Mouse (Mus musculus): Measurements from ENCODE around the gene Mpeg1. TPM values are rescaled to one million over a fixed set of nuclear protein-coding genes. Genes with fewer than 3 reads are reported as not detected.

Gene Mpeg1
- polyA plus RNA-seq, 1 experiment = not detected

DNA sequence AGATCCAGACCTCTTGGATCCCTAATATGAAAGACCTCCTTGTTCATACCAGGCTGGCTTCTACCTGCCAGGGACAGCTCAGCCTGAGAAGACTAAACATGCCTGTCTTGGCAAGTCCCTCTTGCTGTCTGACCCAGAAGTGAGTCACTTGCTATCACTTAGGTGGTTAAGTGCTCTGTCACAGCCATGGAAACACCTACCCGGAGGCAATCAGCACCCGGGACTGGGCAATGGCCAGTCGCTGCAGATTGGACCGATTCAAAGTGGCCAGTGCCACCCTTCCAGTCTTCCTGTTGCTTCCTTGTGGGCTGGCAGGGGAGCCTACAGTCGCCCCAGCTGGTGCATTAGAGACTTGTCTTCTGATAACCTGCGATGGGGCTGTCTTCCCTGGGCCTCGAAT, 31.1 kb downstream of the Mpeg1 start:
- Histone ChIP-seq H3K9me3 (replicated peaks; ENCODE audit: control insufficient read depth, insufficient read depth, low read length, poor library complexity, severe bottlenecking) (no peaks in the 10 kb centered on the region), H3K27me3 (ENCODE audit: control insufficient read depth, insufficient read depth, low read length, poor library complexity, severe bottlenecking) (no peaks in the 10 kb centered on the region), H3K27ac (ENCODE audit: insufficient read depth, low read length) (no peak overlapping the region), H3K4me1 (ENCODE audit: control insufficient read depth, insufficient read depth, low read length) (peaks cover 5% of the 10 kb centered on the region), H3K4me3 (ENCODE audit: low read depth, low read length) (no peak overlapping the region), H3K36me3 (ENCODE audit: control insufficient read depth, insufficient read depth, low read length, poor library complexity, severe bottlenecking) (no peaks in the 10 kb centered on the region), H3K9ac (ENCODE audit: low read depth, poor library complexity, severe bottlenecking) (no peak overlapping the region)
- TF ChIP-seq CTCF (IDR thresholded peaks at IDR 0.05; ENCODE audit: low read depth, low read length) = no peak
- TF ChIP-seq POLR2A (IDR thresholded peaks at IDR 0.05; ENCODE audit: insufficient read depth, low read length) = no peak
- TF ChIP-seq EP300 (IDR thresholded peaks at IDR 0.05; ENCODE audit: insufficient read depth, low read depth, low read length) = no peak

DNA sequence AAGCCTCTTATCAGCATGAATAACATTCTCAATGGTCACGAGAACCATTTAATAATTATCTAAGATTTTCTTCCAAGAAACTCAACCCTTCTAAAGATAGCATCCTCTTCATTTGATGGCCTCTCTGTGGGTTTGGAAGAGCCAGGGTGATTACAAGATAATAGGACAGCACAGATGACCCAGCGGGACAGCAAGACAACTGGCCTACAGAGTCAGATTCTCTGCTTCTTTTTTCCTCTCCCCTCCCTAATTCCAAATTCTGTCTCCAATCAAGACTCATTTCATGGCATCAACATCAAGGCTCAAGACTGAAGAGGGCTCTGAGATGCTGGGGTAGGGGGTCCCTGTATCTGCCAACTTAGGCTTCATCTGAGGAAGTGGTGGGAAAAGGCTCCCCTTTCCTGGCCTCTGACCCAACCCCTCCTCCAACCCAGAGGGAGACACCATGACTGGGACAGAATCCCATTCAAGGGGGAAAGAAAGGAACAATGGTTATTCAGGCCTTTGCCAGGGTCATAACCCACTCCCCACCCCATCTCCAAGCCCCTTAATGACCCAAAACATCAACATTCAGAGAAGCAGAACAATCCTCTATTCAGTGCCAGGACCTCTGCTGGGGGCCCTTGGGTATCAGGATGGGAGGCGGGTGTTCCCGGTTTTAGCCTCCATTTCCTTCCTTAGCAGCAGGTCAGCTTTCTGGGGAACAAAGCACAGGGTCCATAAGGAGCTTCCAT, 33.0 kb downstream of the Mpeg1 start:
- no peaks in the 10 kb centered on the region for H3K27me3 ChIP-seq (ENCODE audit: control insufficient read depth, insufficient read depth, low read length, poor library complexity, severe bottlenecking)
- no peaks in the 10 kb centered on the region for H3K36me3 ChIP-seq (ENCODE audit: control insufficient read depth, insufficient read depth, low read length, poor library complexity, severe bottlenecking)
- H3K4me3 ChIP-seq (ENCODE audit: low read depth, low read length) = no peak overlapping the region
- H3K4me1 ChIP-seq (ENCODE audit: control insufficient read depth, insufficient read depth, low read length) = no peaks in the 10 kb centered on the region
- H3K9ac ChIP-seq (ENCODE audit: low read depth, poor library complexity, severe bottlenecking) = no peak overlapping the region
- H3K27ac ChIP-seq (ENCODE audit: insufficient read depth, low read length) = no peak overlapping the region
- no peaks in the 10 kb centered on the region for H3K9me3 ChIP-seq (replicated peaks; ENCODE audit: control insufficient read depth, insufficient read depth, low read length, poor library complexity, severe bottlenecking)
- no peak for TF ChIP-seq EP300 (IDR thresholded peaks at IDR 0.05; ENCODE audit: insufficient read depth, low read depth, low read length)
- no peak for TF ChIP-seq POLR2A (IDR thresholded peaks at IDR 0.05; ENCODE audit: insufficient read depth, low read length)
- TF ChIP-seq CTCF (IDR thresholded peaks at IDR 0.05; ENCODE audit: low read depth, low read length) = no peak

DNA sequence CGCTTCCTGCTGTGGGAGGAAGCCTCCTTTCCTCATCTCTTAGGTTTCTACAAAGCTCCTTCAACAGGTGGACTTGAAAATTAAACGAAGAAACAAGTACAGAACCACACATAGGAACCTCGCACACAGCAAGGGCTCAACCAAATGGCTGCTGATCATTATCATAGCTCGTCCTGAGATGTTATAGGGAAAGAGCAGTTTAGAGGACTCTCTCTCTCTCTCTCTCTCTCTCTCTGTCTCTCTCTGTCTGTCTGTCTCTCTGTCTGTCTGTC, 33.5 kb downstream of the Mpeg1 start:
- Histone ChIP-seq H3K36me3 (ENCODE audit: control insufficient read depth, insufficient read depth, low read length, poor library complexity, severe bottlenecking) (no peaks in the 10 kb centered on the region), H3K9me3 (replicated peaks; ENCODE audit: control insufficient read depth, insufficient read depth, low read length, poor library complexity, severe bottlenecking) (no peaks in the 10 kb centered on the region), H3K27me3 (ENCODE audit: control insufficient read depth, insufficient read depth, low read length, poor library complexity, severe bottlenecking) (no peaks in the 10 kb centered on the region), H3K4me3 (ENCODE audit: low read depth, low read length) (no peak overlapping the region), H3K27ac (ENCODE audit: insufficient read depth, low read length) (no peak overlapping the region), H3K4me1 (ENCODE audit: control insufficient read depth, insufficient read depth, low read length) (no peaks in the 10 kb centered on the region), H3K9ac (ENCODE audit: low read depth, poor library complexity, severe bottlenecking) (no peak overlapping the region)
- no peak for TF ChIP-seq CTCF (IDR thresholded peaks at IDR 0.05; ENCODE audit: low read depth, low read length)
- no peak for TF ChIP-seq EP300 (IDR thresholded peaks at IDR 0.05; ENCODE audit: insufficient read depth, low read depth, low read length)

DNA sequence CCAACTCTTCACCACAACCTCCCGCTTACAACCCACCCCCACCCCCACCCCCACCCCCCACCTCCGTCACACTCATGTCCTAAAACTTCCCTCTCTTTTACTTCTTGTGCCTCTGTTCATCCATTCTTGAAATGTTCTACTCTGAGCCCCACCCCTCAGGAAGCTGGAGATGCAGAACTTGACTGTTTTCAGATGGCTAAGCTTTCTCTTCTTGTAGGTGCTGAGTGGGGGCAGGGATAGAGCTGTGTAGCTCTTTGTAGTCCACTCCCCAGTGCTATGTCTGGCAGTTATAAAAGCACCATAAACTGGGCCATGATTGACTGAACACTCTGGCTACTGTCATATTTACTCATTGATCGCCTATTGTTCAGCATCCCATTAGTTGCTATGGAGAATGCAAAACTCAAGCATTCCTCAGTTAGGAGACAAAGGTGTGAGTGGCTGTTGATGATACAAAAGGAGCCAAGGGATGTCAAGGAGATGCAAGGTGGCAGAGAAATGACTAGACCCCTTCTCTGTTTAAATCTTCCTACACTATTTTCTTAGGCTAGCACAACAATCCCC, 34.5 kb downstream of the Mpeg1 start:
- no peak overlapping the region for H3K4me3 ChIP-seq (ENCODE audit: low read depth, low read length)
- TF ChIP-seq EP300 (IDR thresholded peaks at IDR 0.05; ENCODE audit: insufficient read depth, low read depth, low read length) (no peak), CTCF (IDR thresholded peaks at IDR 0.05; ENCODE audit: low read depth, low read length) (no peak), POLR2A (IDR thresholded peaks at IDR 0.05; ENCODE audit: insufficient read depth, low read length) (no peak)
- H3K27me3 ChIP-seq (ENCODE audit: control insufficient read depth, insufficient read depth, low read length, poor library complexity, severe bottlenecking) = no peaks in the 10 kb centered on the region
- H3K9ac ChIP-seq (ENCODE audit: low read depth, poor library complexity, severe bottlenecking) = no peak overlapping the region
- no peak overlapping the region for H3K27ac ChIP-seq (ENCODE audit: insufficient read depth, low read length)
- H3K36me3 ChIP-seq (ENCODE audit: control insufficient read depth, insufficient read depth, low read length, poor library complexity, severe bottlenecking) = no peaks in the 10 kb centered on the region
- no peaks in the 10 kb centered on the region for H3K4me1 ChIP-seq (ENCODE audit: control insufficient read depth, insufficient read depth, low read length)
- H3K9me3 ChIP-seq (replicated peaks; ENCODE audit: control insufficient read depth, insufficient read depth, low read length, poor library complexity, severe bottlenecking) = no peaks in the 10 kb centered on the region

DNA sequence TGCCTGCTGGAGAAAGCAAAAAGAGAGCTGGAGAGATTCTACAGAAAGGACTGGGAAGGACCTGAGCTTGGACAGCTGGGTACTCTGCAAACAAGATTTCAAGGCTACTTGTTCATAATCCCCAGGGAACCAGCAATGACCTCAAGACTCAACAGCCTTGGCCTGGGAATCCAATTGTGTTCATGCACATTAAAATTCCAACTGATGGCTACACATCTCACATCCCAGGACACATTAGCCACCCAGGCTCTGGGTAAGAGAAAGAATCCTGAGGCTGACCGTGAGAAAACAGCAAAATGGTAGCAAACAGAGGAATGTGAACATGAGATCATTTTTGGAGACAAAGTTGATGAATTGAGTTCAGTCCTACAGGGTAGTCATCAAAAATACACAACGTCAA, 35.7 kb downstream of the Mpeg1 start:
- no peak for TF ChIP-seq POLR2A (IDR thresholded peaks at IDR 0.05; ENCODE audit: insufficient read depth, low read length)
- TF ChIP-seq CTCF (IDR thresholded peaks at IDR 0.05; ENCODE audit: low read depth, low read length) = no peak
- no peak for TF ChIP-seq EP300 (IDR thresholded peaks at IDR 0.05; ENCODE audit: insufficient read depth, low read depth, low read length)
- no peaks in the 10 kb centered on the region for H3K4me1 ChIP-seq (ENCODE audit: control insufficient read depth, insufficient read depth, low read length)

DNA sequence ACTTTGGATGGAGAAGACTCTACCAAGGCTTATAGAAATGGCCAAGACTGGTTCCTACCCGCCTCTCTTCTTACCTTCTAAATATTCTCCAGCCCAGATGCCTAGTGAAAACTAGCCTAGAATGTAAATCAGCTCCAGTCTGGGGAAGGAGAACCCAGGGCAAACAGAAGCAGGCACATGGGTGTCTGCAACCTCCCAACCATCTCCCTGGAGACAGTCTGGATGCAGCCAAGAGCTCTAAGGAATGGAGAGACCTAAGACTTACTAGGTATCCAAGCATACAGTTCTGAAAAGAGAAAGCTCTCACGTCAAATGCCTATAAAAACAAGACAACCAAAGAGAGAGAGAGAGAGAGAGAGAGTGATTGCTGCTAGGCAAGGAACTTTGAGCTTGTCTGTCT, 37.3 kb downstream of the Mpeg1 start:
- H3K27ac ChIP-seq (ENCODE audit: insufficient read depth, low read length) = no peak overlapping the region
- H3K9ac ChIP-seq (ENCODE audit: low read depth, poor library complexity, severe bottlenecking) = no peak overlapping the region
- no peaks in the 10 kb centered on the region for H3K4me1 ChIP-seq (ENCODE audit: control insufficient read depth, insufficient read depth, low read length)
- H3K27me3 ChIP-seq (ENCODE audit: control insufficient read depth, insufficient read depth, low read length, poor library complexity, severe bottlenecking) = no peaks in the 10 kb centered on the region
- no peaks in the 10 kb centered on the region for H3K36me3 ChIP-seq (ENCODE audit: control insufficient read depth, insufficient read depth, low read length, poor library complexity, severe bottlenecking)
- no peaks in the 10 kb centered on the region for H3K9me3 ChIP-seq (replicated peaks; ENCODE audit: control insufficient read depth, insufficient read depth, low read length, poor library complexity, severe bottlenecking)
- H3K4me3 ChIP-seq (ENCODE audit: low read depth, low read length) = no peak overlapping the region
- TF ChIP-seq POLR2A (IDR thresholded peaks at IDR 0.05; ENCODE audit: insufficient read depth, low read length) (no peak), CTCF (IDR thresholded peaks at IDR 0.05; ENCODE audit: low read depth, low read length) (no peak), EP300 (IDR thresholded peaks at IDR 0.05; ENCODE audit: insufficient read depth, low read depth, low read length) (no peak)

More for the DNA sequence above, 35.7 kb downstream of the Mpeg1 start:
- Histone ChIP-seq H3K9ac (ENCODE audit: low read depth, poor library complexity, severe bottlenecking) (no peak overlapping the region), H3K9me3 (replicated peaks; ENCODE audit: control insufficient read depth, insufficient read depth, low read length, poor library complexity, severe bottlenecking) (no peaks in the 10 kb centered on the region), H3K27me3 (ENCODE audit: control insufficient read depth, insufficient read depth, low read length, poor library complexity, severe bottlenecking) (no peaks in the 10 kb centered on the region), H3K36me3 (ENCODE audit: control insufficient read depth, insufficient read depth, low read length, poor library complexity, severe bottlenecking) (no peaks in the 10 kb centered on the region), H3K27ac (ENCODE audit: insufficient read depth, low read length) (no peak overlapping the region), H3K4me3 (ENCODE audit: low read depth, low read length) (no peak overlapping the region)
